8 mouse cellular contexts compared by ENCODE assay signal in genomic region chr9:12380732-12381645, GRCm38 (mm10).
A peak's percentile ranks its signal among the peaks of the same experiment; 100 is the strongest.
DNase-seq lines count a peak whose midpoint lies in the region; ATAC-seq and TF ChIP-seq lines count a peak whose summit lies in the region.

No protein-coding gene starts in this region.

- DNase-seq in embryonic facial prominence, embryonic 11.5 days (ENCODE audit: low spot score) = peak; percentile 0
- DNase-seq in embryonic facial prominence, embryonic 10.5 days (ENCODE audit: low spot score) = no peak
- peak; percentile 8 for DNase-seq in midbrain, embryonic 14.5 days
- DNase-seq in kidney, adult 9 months = peak; percentile 65
- DNase-seq in adipocyte (ENCODE audit: low spot score) = no peak
- DNase-seq in cerebellum, adult 9-10 months = no peak

- no peaks in the 10 kb centered on the region for H3K27me3 ChIP-seq in embryonic facial prominence, embryonic 11.5 days (ENCODE audit: control insufficient read depth, insufficient read depth, low read length)
- no peaks in the 10 kb centered on the region for H3K27me3 ChIP-seq in embryonic facial prominence, embryonic 10.5 days (replicated peaks; ENCODE audit: low read depth, poor library complexity, severe bottlenecking)
- no peaks in the 10 kb centered on the region for H3K27me3 ChIP-seq in midbrain, embryonic 14.5 days (ENCODE audit: control insufficient read depth, insufficient read depth, low read length)
- no peaks in the 10 kb centered on the region for H3K27me3 ChIP-seq in midbrain, embryonic 13.5 days

- no peaks in the 10 kb centered on the region for H3K4me1 ChIP-seq in embryonic facial prominence, embryonic 11.5 days (ENCODE audit: control insufficient read depth, insufficient read depth, low read length)
- H3K4me1 ChIP-seq in embryonic facial prominence, embryonic 10.5 days = no peaks in the 10 kb centered on the region
- 0 out of 2 replicates have a peak, but pooled peaks cover 3% of the 10 kb centered on the region for H3K4me1 ChIP-seq in midbrain, embryonic 14.5 days (ENCODE audit: control insufficient read depth, insufficient read depth, low read length)
- no peaks in the 10 kb centered on the region; the same call in 1 of the 2 replicates for H3K4me1 ChIP-seq in midbrain, embryonic 13.5 days (replicated peaks)
- H3K4me1 ChIP-seq in olfactory bulb, adult 2 months (ENCODE audit: control insufficient read depth, insufficient read depth, low read length) = no peaks in the 10 kb centered on the region

- TF ChIP-seq CTCF in olfactory bulb, adult 2 months (IDR thresholded peaks at IDR 0.05; ENCODE audit: insufficient read depth, low read depth, low read length) = no peak

- 6% methylated on average over 4 of the region's 4 CpGs for WGBS in embryonic facial prominence, embryonic 11.5 days
- 12% methylated on average over 4 of the region's 4 CpGs for WGBS in embryonic facial prominence, embryonic 10.5 days
- WGBS in midbrain, embryonic 14.5 days = 3% methylated on average over 4 of the region's 4 CpGs
- WGBS in midbrain, embryonic 13.5 days = 3% methylated on average over 4 of the region's 4 CpGs
- 8% methylated on average over 4 of the region's 4 CpGs for WGBS in olfactory bulb, adult 2 months

- no peak overlapping the region for H3K9ac ChIP-seq in embryonic facial prominence, embryonic 11.5 days (replicated peaks; ENCODE audit: low read length)
- H3K9ac ChIP-seq in midbrain, embryonic 14.5 days (replicated peaks; ENCODE audit: low read length) = no peak overlapping the region
- no peak overlapping the region for H3K9ac ChIP-seq in midbrain, embryonic 13.5 days (replicated peaks)

- no peak overlapping the region for H3K4me2 ChIP-seq in embryonic facial prominence, embryonic 11.5 days (ENCODE audit: low read depth, low read length)
- no peak overlapping the region for H3K4me2 ChIP-seq in midbrain, embryonic 14.5 days (ENCODE audit: low read length)
- H3K4me2 ChIP-seq in midbrain, embryonic 13.5 days (replicated peaks) = no peak overlapping the region

- ATAC-seq in embryonic facial prominence, embryonic 11.5 days (replicated peaks; ENCODE audit: insufficient number of reproducible peaks, low FRiP score, low TSS enrichment, low read depth) = no peak
- ATAC-seq in midbrain, embryonic 14.5 days (ENCODE audit: low FRiP score, low TSS enrichment) = no peak
- ATAC-seq in midbrain, embryonic 13.5 days = no peak

- H3K27ac ChIP-seq in embryonic facial prominence, embryonic 11.5 days (replicated peaks; ENCODE audit: low read depth, low read length) = no peak overlapping the region
- no peak overlapping the region for H3K27ac ChIP-seq in embryonic facial prominence, embryonic 10.5 days (replicated peaks)
- no peak overlapping the region for H3K27ac ChIP-seq in midbrain, embryonic 14.5 days (replicated peaks; ENCODE audit: low read depth, low read length)
- no peak overlapping the region for H3K27ac ChIP-seq in midbrain, embryonic 13.5 days
- peak overlapping the region; percentile 57; the same call in 1 of the 2 replicates for H3K27ac ChIP-seq in olfactory bulb, adult 2 months (ENCODE audit: insufficient read depth, low read depth, low read length)

- no peak overlapping the region for H3K4me3 ChIP-seq in embryonic facial prominence, embryonic 11.5 days (ENCODE audit: low read depth, low read length)
- no peak overlapping the region for H3K4me3 ChIP-seq in embryonic facial prominence, embryonic 10.5 days
- H3K4me3 ChIP-seq in midbrain, embryonic 14.5 days (replicated peaks; ENCODE audit: low read depth, low read length) = no peak overlapping the region
- H3K4me3 ChIP-seq in midbrain, embryonic 13.5 days (replicated peaks) = no peak overlapping the region
- no peak overlapping the region for H3K4me3 ChIP-seq in olfactory bulb, adult 2 months (ENCODE audit: insufficient read depth, low read depth, low read length)

- H3K9me3 ChIP-seq in embryonic facial prominence, embryonic 11.5 days (replicated peaks; ENCODE audit: control insufficient read depth, low read length) = no peaks in the 10 kb centered on the region
- no peaks in the 10 kb centered on the region for H3K9me3 ChIP-seq in embryonic facial prominence, embryonic 10.5 days
- H3K9me3 ChIP-seq in midbrain, embryonic 14.5 days (ENCODE audit: control insufficient read depth, low read length) = no peaks in the 10 kb centered on the region
- no peaks in the 10 kb centered on the region for H3K9me3 ChIP-seq in midbrain, embryonic 13.5 days

- no peak for TF ChIP-seq POLR2A in olfactory bulb, adult 2 months (IDR thresholded peaks at IDR 0.05; ENCODE audit: insufficient read depth, low read depth, low read length)

- no peaks in the 10 kb centered on the region for H3K36me3 ChIP-seq in embryonic facial prominence, embryonic 11.5 days (replicated peaks; ENCODE audit: control insufficient read depth, insufficient read depth, low read depth, low read length)
- no peaks in the 10 kb centered on the region for H3K36me3 ChIP-seq in embryonic facial prominence, embryonic 10.5 days (replicated peaks)
- no peaks in the 10 kb centered on the region for H3K36me3 ChIP-seq in midbrain, embryonic 14.5 days (ENCODE audit: control insufficient read depth, insufficient read depth, low read length)
- no peaks in the 10 kb centered on the region for H3K36me3 ChIP-seq in midbrain, embryonic 13.5 days

Comparison
In these comparisons a context has a peak if more than half of its experiments do, and no peak if none do; other contexts are left out.
1. DNase-seq: peak in embryonic facial prominence, embryonic 11.5 days (single experiment), midbrain, embryonic 14.5 days (single experiment) and kidney, adult 9 months (single experiment); none in embryonic facial prominence, embryonic 10.5 days (single experiment), adipocyte (single experiment) and cerebellum, adult 9-10 months (single experiment).